ENCODE assay signal across 9 mouse cellular contexts in the genomic region with DNA sequence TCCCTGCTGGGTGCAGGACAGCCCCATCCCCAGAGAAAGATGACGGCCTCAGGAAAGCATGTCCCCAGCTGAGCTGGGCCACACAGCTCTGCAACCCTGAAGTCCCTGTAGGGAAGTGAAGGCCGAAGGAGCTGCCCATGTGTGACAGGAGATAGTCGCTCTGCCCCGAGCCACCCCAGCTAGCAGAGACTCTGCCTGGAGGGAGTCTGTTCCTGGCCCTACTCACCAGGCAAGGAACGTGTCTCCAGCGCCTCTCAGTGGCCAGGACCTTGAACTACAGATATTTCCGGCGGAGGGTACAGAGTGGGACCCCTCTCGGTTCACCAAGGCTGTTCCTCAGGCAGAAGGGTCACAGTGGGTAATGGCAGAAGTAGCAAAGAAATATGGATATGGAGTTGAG. TPM values are rescaled to one million over a fixed set of nuclear protein-coding genes. Genes with fewer than 3 reads are reported as not detected.
DNase-seq lines count a peak whose midpoint lies in the region; ATAC-seq lines count a peak whose summit lies in the region.
"Had no signal": no experiment of that assay in that cellular context is flagged by ENCODE, and none has a peak within 500 bp of the region (broad histone marks: within the 10 kb centered on the region; RNA-seq: fewer than 3 reads in every experiment).

No protein-coding gene starts in this region.

- no peak overlapping the region for H3K27ac ChIP-seq in intestine, embryonic 14.5 days (ENCODE audit: low read depth)
- no peak overlapping the region for H3K27ac ChIP-seq in intestine, embryonic 15.5 days
- H3K27ac ChIP-seq in intestine, embryonic 16.5 days (ENCODE audit: low read length): no peak overlapping the region

- no peak overlapping the region for H3K4me3 ChIP-seq in intestine, embryonic 14.5 days (ENCODE audit: low read depth, low read length)
- H3K4me3 ChIP-seq in intestine, embryonic 15.5 days (replicated peaks): no peak overlapping the region
- H3K4me3 ChIP-seq in intestine, embryonic 16.5 days (ENCODE audit: low read length): no peak overlapping the region
- H3K4me3 ChIP-seq: erythroblast, embryonic 14.5 days had no signal

- 0 out of 2 replicates have a peak, but pooled peaks cover 3% of the 10 kb centered on the region for H3K4me1 ChIP-seq in intestine, embryonic 14.5 days (replicated peaks; ENCODE audit: control insufficient read depth, insufficient read depth, low read length)
- peaks cover 15% of the 10 kb centered on the region for H3K4me1 ChIP-seq in intestine, embryonic 15.5 days (replicated peaks)
- peaks cover 13% of the 10 kb centered on the region for H3K4me1 ChIP-seq in intestine, embryonic 16.5 days (ENCODE audit: control insufficient read depth, insufficient read depth, low read length)

- no peak overlapping the region for H3K9ac ChIP-seq in intestine, embryonic 14.5 days (ENCODE audit: low read length)
- no peak overlapping the region for H3K9ac ChIP-seq in intestine, embryonic 15.5 days
- H3K9ac ChIP-seq in intestine, embryonic 16.5 days (ENCODE audit: low read depth, low read length): no peak overlapping the region; the same call in 1 of the 2 replicates

- 0 out of 2 replicates have a peak, but pooled peaks cover 3% of the 10 kb centered on the region for H3K27me3 ChIP-seq in intestine, embryonic 14.5 days (replicated peaks; ENCODE audit: control insufficient read depth, insufficient read depth, low read length)
- no peaks in the 10 kb centered on the region for H3K27me3 ChIP-seq in intestine, embryonic 15.5 days (replicated peaks)
- no peaks in the 10 kb centered on the region for H3K27me3 ChIP-seq in intestine, embryonic 16.5 days (replicated peaks; ENCODE audit: control insufficient read depth, insufficient read depth, low read length)

- ATAC-seq in intestine, embryonic 14.5 days (replicated peaks; ENCODE audit: low FRiP score, low TSS enrichment, low read depth): peak; percentile 33; the same call in 1 of the 2 replicates
- no peak for ATAC-seq in intestine, embryonic 15.5 days
- peak; percentile 7; the same call in 1 of the 2 replicates for ATAC-seq in intestine, embryonic 16.5 days

- no peak overlapping the region for H3K4me2 ChIP-seq in intestine, embryonic 14.5 days (ENCODE audit: low read length)
- no peak overlapping the region for H3K4me2 ChIP-seq in intestine, embryonic 15.5 days (replicated peaks)
- H3K4me2 ChIP-seq in intestine, embryonic 16.5 days (ENCODE audit: low read depth, low read length): no peak overlapping the region

- H3K36me3 ChIP-seq in intestine, embryonic 14.5 days (ENCODE audit: control insufficient read depth, insufficient read depth, low read length): no peaks in the 10 kb centered on the region
- H3K36me3 ChIP-seq in intestine, embryonic 15.5 days: no peaks in the 10 kb centered on the region
- H3K36me3 ChIP-seq in intestine, embryonic 16.5 days (ENCODE audit: control insufficient read depth, insufficient read depth, low read length): no peaks in the 10 kb centered on the region

- no peaks in the 10 kb centered on the region for H3K9me3 ChIP-seq in intestine, embryonic 14.5 days (ENCODE audit: control insufficient read depth, low read length)
- no peaks in the 10 kb centered on the region for H3K9me3 ChIP-seq in intestine, embryonic 15.5 days
- no peaks in the 10 kb centered on the region for H3K9me3 ChIP-seq in intestine, embryonic 16.5 days (ENCODE audit: control insufficient read depth, low read length)

- peak; percentile 85 for DNase-seq in intestine, embryonic 14.5 days (ENCODE audit: low spot score)
- peak; percentile 79 for DNase-seq in adrenal gland, adult 8-10 months
- DNase-seq in gastrocnemius, adult 18-20 months (ENCODE audit: low spot score): peak; percentile 81
- peak; percentile 64 for DNase-seq in liver
- DNase-seq in natural killer cell, adult 2 months (ENCODE audit: low spot score in 2 of 2): peak; percentile 54 to 73
- peak; percentile 76 for DNase-seq in thymus, postnatal 0 days (ENCODE audit: low spot score)

- 17% methylated on average over 9 of the region's 9 CpGs for WGBS in intestine, embryonic 14.5 days
- 18% methylated on average over 9 of the region's 9 CpGs for WGBS in intestine, embryonic 15.5 days
- WGBS in intestine, embryonic 16.5 days: 16% methylated on average over 9 of the region's 9 CpGs

RNA-seq across cellular contexts. Expression of gene Ptpn1, which starts 39.9 kb away (rescaled TPM):
- 42.6 and 47.8 TPM in 2 replicates for polyA plus RNA-seq in intestine, embryonic 14.5 days (2014; fragmentation: Nextera tagmentation; extraction: Ambion mirVana)
- polyA plus RNA-seq in intestine, embryonic 15.5 days (2015; fragmentation: Nextera tagmentation; extraction: Ambion mirVana): 41.1 and 54.2 TPM in 2 replicates
- total RNA-seq in adrenal gland, adult 8-10 months (2022): 10 to 100 TPM; 56.1 to 70.3 (median 60.7) TPM
- 10 to 100 TPM; 17.6 to 19.3 TPM for total RNA-seq in gastrocnemius, adult 18-20 months (2021)
- polyA plus RNA-seq in intestine, embryonic 16.5 days (2015; fragmentation: Nextera tagmentation; extraction: Ambion mirVana): 37.7 and 45.5 TPM in 2 replicates
- 102 and 110 TPM in 2 replicates for polyA plus RNA-seq in thymus, postnatal 0 days (2015; fragmentation: Nextera tagmentation; extraction: Ambion mirVana)
